Mouse (Mus musculus) liver, embryonic 12.5 days (tissue): ENCODE data around the gene Zfp354a. TPM values are rescaled to one million over a fixed set of nuclear protein-coding genes. Genes with fewer than 3 reads are reported as not detected.

Experiments used
- ATAC-seq: fragments of 200-750 bp; cut with Nextera tagmentation; 2 replicates; pipeline ENCODE4 v1.8.0; 2017; ENCODE audit warnings: moderate number of reproducible peaks, mild to moderate bottlenecking, moderate library complexity
- H3K27ac ChIP-seq: fragments of 300-500 bp; sonication (generic); 2 replicates; pipeline ENCODE4 v1.5.1; 2016; ENCODE audit warnings: mild to moderate bottlenecking
- H3K27me3 ChIP-seq: fragments of 300-500 bp; sonication (generic); replicated peaks from 2 replicates; pipeline ENCODE4 v1.6.1; 2016; ENCODE audit warnings: mild to moderate bottlenecking, moderate library complexity
- H3K36me3 ChIP-seq: fragments of 300-500 bp; sonication (generic); 2 replicates; pipeline ENCODE4 v1.6.1; 2016; ENCODE audit warnings: mild to moderate bottlenecking, moderate library complexity
- H3K4me1 ChIP-seq: fragments of 300-500 bp; sonication (generic); 2 replicates; pipeline ENCODE4 v1.6.1; 2016
- H3K4me2 ChIP-seq: fragments of 300-500 bp; sonication (generic); 2 replicates; pipeline ENCODE4 v1.6.1; 2016; ENCODE audit warnings: mild to moderate bottlenecking, moderate library complexity
- H3K4me3 ChIP-seq: fragments of 300-500 bp; sonication (generic); 2 replicates; pipeline ENCODE4 v1.5.1; 2016; ENCODE audit warnings: mild to moderate bottlenecking, moderate library complexity
- H3K9ac ChIP-seq: fragments of 300-500 bp; sonication (generic); 2 replicates; pipeline ENCODE4 v1.6.1; 2016; ENCODE audit warnings: mild to moderate bottlenecking, moderate library complexity
- H3K9me3 ChIP-seq: fragments of 300-500 bp; sonication (generic); replicated peaks from 2 replicates; pipeline ENCODE4 v1.6.1; 2016; ENCODE audit warnings: mild to moderate bottlenecking, moderate library complexity
- WGBS: fragments of 180-500 bp; shearing (Covaris S2); methylation state at CpG from one replicate; pipeline ENCODE4 v1.1.7; 2016; ENCODE audit not compliant: insufficient replicate concordance; 5-methylcytosine and 5-hydroxymethylcytosine counted together
- polyA plus RNA-seq: library from polyadenylated mRNA; unstranded; fragments of >200 nt; fragmentation: Nextera tagmentation; extraction: Ambion mirVana; gene quantifications from 2 replicates; pipeline ENCODE4 v1.2.1, GENCODE M21; 2016

Gene Zfp354a
- polyA plus RNA-seq, 1 experiment from 2014 or later = 2.4 TPM

GRCm38 (mm10) chr11:51053230-51053629 is 5.8 kb upstream of the Zfp354a start:
- no peaks in the 10 kb centered on the region for H3K4me1 ChIP-seq
- WGBS = 31% methylated on average over 3 of the region's 3 CpGs
- no peak for ATAC-seq
- no peaks in the 10 kb centered on the region for H3K9me3 ChIP-seq
- no peaks in the 10 kb centered on the region for H3K36me3 ChIP-seq
- H3K27ac ChIP-seq = no peak overlapping the region
- H3K9ac ChIP-seq = no peak overlapping the region
- no peak overlapping the region for H3K4me2 ChIP-seq
- H3K4me3 ChIP-seq = no peak overlapping the region
- no peaks in the 10 kb centered on the region for H3K27me3 ChIP-seq

DNA sequence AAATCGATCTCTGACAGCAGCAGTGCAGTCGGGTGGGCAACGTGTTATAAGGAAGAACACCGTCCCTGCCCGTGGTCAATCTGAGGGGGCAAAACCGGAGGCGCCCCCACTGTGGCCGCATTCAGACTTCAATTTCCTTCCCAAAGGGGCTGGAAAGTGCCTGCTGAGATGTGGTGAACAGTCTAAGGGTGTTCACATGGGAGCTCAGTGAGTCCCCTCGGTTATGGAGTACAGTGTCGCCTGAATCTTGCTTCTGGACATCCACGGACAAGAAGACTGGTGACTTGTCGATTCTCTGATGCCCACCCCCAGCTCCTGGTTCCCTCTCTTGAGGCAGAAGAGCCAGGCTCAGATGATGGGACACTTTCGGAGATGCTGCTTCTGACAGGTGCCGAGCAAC is 583 bp downstream of the Zfp354a start:
- Histone ChIP-seq H3K9me3 (no peaks in the 10 kb centered on the region), H3K9ac (peak overlapping the region; percentile 69), H3K4me2 (peak overlapping the region; percentile 78), H3K4me3 (peak overlapping the region; percentile 67), H3K27me3 (no peaks in the 10 kb centered on the region), H3K36me3 (0 out of 2 replicates have a peak, but pooled peaks cover 6% of the 10 kb centered on the region), H3K4me1 (no peaks in the 10 kb centered on the region), H3K27ac (no peak overlapping the region)
- WGBS = 16% methylated on average over 14 of the region's 14 CpGs
- peak; percentile 44 for ATAC-seq

DNA sequence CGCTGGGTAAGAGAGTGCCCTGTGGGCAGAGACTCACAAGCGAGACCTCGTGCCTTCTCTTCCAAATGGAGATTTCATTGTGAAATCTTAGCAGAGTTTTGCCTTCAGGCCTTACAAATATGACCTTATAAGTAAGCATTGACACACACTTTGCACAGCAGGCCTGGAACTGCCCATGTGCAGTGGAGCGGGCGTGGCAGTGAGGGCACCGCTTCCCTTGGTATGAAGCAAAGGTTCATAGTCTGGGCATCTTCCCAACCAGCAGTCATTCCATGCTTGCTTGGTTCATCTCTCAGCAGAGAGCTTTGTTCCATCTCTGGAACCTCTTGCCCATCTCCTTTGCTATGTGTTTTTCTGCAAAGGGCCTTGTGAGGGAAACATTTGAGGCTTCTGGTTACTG is 1.9 kb downstream of the Zfp354a start:
- Histone ChIP-seq H3K9me3 (no peaks in the 10 kb centered on the region), H3K36me3 (0 out of 2 replicates have a peak, but pooled peaks cover 6% of the 10 kb centered on the region), H3K4me2 (no peak overlapping the region), H3K4me3 (no peak overlapping the region), H3K27me3 (no peaks in the 10 kb centered on the region), H3K4me1 (no peaks in the 10 kb centered on the region), H3K9ac (no peak overlapping the region), H3K27ac (no peak overlapping the region)
- ATAC-seq = no peak
- WGBS = 85% methylated on average over 6 of the region's 6 CpGs

DNA sequence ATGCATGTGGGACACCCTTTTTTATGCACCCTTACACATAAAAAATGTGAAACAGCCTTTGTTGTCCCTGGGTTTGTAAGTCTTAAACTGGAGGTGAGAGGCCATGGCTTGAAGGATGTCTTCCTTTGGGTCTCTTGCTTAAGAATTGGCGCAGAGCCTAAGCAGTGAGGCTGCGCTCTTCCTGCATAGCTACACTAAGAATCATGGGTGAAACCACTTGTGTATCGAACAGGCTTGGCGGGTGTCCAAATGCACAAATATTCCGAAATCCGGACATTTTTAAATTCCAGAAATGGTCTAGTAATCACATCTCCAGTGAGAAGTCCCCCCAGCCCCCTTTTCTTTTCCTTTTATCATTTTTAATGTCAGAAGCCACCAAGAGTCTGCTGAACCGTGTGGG is 4.2 kb downstream of the Zfp354a start:
- no peak overlapping the region for H3K4me3 ChIP-seq
- no peak for ATAC-seq
- H3K9ac ChIP-seq = no peak overlapping the region
- no peak overlapping the region for H3K4me2 ChIP-seq
- H3K27ac ChIP-seq = no peak overlapping the region
- H3K27me3 ChIP-seq = no peaks in the 10 kb centered on the region
- H3K9me3 ChIP-seq = no peaks in the 10 kb centered on the region
- H3K4me1 ChIP-seq = no peaks in the 10 kb centered on the region
- 74% methylated on average over 7 of the region's 7 CpGs for WGBS
- H3K36me3 ChIP-seq = peaks cover 25% of the 10 kb centered on the region

DNA sequence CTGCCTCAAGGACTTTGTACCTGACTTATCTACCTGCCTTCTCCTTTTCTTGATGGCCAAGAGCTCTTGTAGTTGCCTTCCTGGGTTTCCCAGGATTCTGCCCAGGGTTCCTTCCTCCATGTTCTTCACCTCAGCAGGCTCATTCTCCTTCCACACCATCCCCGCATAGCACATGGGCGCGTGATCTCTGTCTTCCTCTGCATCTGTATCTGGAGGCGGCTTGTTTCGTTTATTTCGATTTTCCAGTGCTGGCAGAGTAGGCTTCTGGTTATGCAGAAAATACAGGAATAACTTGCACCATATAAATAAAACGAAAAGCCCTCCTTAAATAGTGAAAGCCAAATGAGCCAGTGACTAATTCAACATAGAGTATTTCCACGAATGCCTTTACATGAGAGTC is 4.8 kb downstream of the Zfp354a start:
- ATAC-seq = no peak
- Histone ChIP-seq H3K4me3 (no peak overlapping the region), H3K36me3 (peaks cover 30% of the 10 kb centered on the region), H3K4me2 (no peak overlapping the region), H3K4me1 (no peaks in the 10 kb centered on the region), H3K9ac (no peak overlapping the region), H3K27ac (no peak overlapping the region), H3K27me3 (no peaks in the 10 kb centered on the region), H3K9me3 (no peaks in the 10 kb centered on the region)
- 79% methylated on average over 8 of the region's 8 CpGs for WGBS

DNA sequence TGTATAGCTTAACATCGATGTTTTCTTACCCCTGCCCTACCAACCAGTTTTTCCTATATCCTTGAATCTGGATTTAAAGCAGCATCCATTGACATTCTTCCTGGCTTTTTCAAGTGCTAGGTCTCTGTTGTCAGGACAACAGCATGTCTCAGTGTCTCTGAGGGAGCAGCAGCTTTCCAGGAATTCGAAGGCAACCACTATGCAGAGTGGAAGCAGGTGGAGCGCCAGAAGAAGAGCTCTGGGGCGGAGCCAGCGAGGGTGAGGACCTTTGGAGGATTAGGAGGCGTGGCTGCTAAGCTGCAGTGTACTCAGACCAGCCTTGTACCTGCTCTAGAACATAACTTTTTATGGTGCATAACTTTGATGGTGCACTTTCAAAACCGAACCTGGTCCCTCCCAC is 25.5 kb downstream of the Zfp354a start:
- Histone ChIP-seq H3K9ac (no peak overlapping the region), H3K4me3 (no peak overlapping the region), H3K27ac (no peak overlapping the region), H3K27me3 (no peaks in the 10 kb centered on the region; the same call in 1 of the 2 replicates), H3K36me3 (no peaks in the 10 kb centered on the region), H3K4me1 (no peaks in the 10 kb centered on the region), H3K9me3 (no peaks in the 10 kb centered on the region), H3K4me2 (no peak overlapping the region)
- no peak for ATAC-seq
- 42% methylated on average over 7 of the region's 7 CpGs for WGBS

- Histone ChIP-seq H3K9me3 (no peaks in the 10 kb centered on the region), H3K36me3 (no peaks in the 10 kb centered on the region), H3K4me3 (no peak overlapping the region), H3K9ac (no peak overlapping the region), H3K4me2 (no peak overlapping the region), H3K4me1 (no peaks in the 10 kb centered on the region), H3K27me3 (no peaks in the 10 kb centered on the region; the same call in 1 of the 2 replicates), H3K27ac (no peak overlapping the region)
- no peak for ATAC-seq
- 56% methylated on average over 13 of the region's 13 CpGs for WGBS
Measured at GRCm38 (mm10) chr11:51085269-51085668, 26.2 kb downstream of the Zfp354a start.

DNA sequence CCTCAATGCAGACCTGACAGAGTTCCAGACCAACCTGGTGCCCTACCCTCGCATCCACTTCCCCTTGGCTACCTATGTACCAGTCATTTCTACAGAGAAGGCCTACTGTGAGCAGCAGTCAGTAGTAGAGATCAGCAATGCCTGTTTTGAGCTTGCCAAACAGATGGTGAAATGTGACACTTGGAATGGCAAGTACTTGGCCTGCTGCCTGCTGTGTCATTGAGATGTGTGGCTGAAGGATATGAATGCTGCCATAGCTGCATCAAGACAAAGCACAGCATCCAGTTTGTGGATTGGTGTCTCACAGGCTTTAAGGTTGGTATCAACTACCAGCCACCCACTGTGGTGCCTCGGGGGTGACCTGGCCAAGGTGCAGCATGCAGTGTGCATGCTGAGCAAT is 48.2 kb downstream of the Zfp354a start:
- ATAC-seq = no peak
- H3K4me2 ChIP-seq = no peak overlapping the region
- no peak overlapping the region for H3K9ac ChIP-seq
- H3K4me1 ChIP-seq = no peaks in the 10 kb centered on the region
- H3K27me3 ChIP-seq = no peaks in the 10 kb centered on the region
- H3K4me3 ChIP-seq = no peak overlapping the region
- H3K27ac ChIP-seq = no peak overlapping the region
- H3K36me3 ChIP-seq = no peaks in the 10 kb centered on the region
- no peaks in the 10 kb centered on the region for H3K9me3 ChIP-seq
- 45% methylated on average over 2 of the region's 2 CpGs for WGBS

DNA sequence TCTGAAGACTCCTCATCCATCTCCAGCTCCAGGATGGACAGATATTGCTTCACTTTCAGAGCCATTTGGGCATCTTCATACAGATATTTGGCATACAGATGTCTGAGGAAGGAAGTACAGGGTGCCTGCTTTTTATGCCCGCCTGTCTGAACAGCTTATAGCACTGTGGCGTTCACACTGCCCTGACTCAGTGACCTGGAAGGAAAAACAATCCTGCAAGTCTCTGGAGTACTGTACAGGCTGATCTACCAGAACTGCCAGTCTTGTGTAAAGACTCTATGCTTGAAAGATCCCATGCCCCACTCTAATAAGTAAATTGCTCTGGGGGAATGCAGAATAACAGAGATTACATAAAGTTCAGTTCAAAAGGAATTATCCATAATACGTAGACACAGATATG is 51.6 kb downstream of the Zfp354a start:
- Histone ChIP-seq H3K27me3 (no peaks in the 10 kb centered on the region), H3K9me3 (no peaks in the 10 kb centered on the region), H3K9ac (no peak overlapping the region), H3K4me2 (no peak overlapping the region), H3K4me3 (no peak overlapping the region), H3K36me3 (no peaks in the 10 kb centered on the region), H3K27ac (no peak overlapping the region), H3K4me1 (no peaks in the 10 kb centered on the region)
- no peak for ATAC-seq
- WGBS = 61% methylated on average over 3 of the region's 3 CpGs

Other genes starting within 250 kb of the Zfp354a start
- 3.9 and 4.3 TPM in 2 replicates for gene Zfp354c, start 231.5 kb upstream of the Zfp354a start, polyA plus RNA-seq
- gene Zfp879, start 217.7 kb upstream of the Zfp354a start, polyA plus RNA-seq = 0.07 and 0.17 TPM in 2 replicates
- gene Grm6, start 208.6 kb upstream of the Zfp354a start, polyA plus RNA-seq = 0.06 TPM in 1 of 2 replicates, not detected in the other
- gene Zfp454, start 171.6 kb upstream of the Zfp354a start, polyA plus RNA-seq = 0.60 and 0.91 TPM in 2 replicates
- 3.1 and 3.3 TPM in 2 replicates for gene Zfp2, start 143.1 kb upstream of the Zfp354a start, polyA plus RNA-seq
- gene Zfp354b, start 127.6 kb upstream of the Zfp354a start, polyA plus RNA-seq = 0.29 and 0.39 TPM in 2 replicates
- gene 4933414I15Rik, start 115.5 kb upstream of the Zfp354a start, polyA plus RNA-seq = not detected in 2 replicates
- gene Prop1, start 105.5 kb upstream of the Zfp354a start, polyA plus RNA-seq = not detected in 2 replicates
- gene Olfr1378, start 92.7 kb upstream of the Zfp354a start, polyA plus RNA-seq = not detected in 2 replicates
- gene Olfr1377, start 77.3 kb upstream of the Zfp354a start, polyA plus RNA-seq = not detected in 2 replicates
- gene Olfr51, start 55.7 kb upstream of the Zfp354a start, polyA plus RNA-seq = not detected in 2 replicates
- not detected in 2 replicates for gene Olfr54, start 45.0 kb upstream of the Zfp354a start, polyA plus RNA-seq
- gene Olfr1375, start 11.1 kb upstream of the Zfp354a start, polyA plus RNA-seq = not detected in 2 replicates
- not detected in 2 replicates for gene Gm12569, start 161.2 kb downstream of the Zfp354a start, polyA plus RNA-seq
- gene Clk4, start 202.5 kb downstream of the Zfp354a start, polyA plus RNA-seq = 62.8 and 69.3 TPM in 2 replicates
- gene BC049762, start 203.8 kb downstream of the Zfp354a start, polyA plus RNA-seq = 0.56 and 0.61 TPM in 2 replicates
- 0.75 and 0.79 TPM in 2 replicates for gene Col23a1, start 230.7 kb downstream of the Zfp354a start, polyA plus RNA-seq